22 mouse cellular contexts compared by ENCODE assay signal in genomic region chr14:55777176-55777575, GRCm38 (mm10). TPM values are rescaled to one million over a fixed set of nuclear protein-coding genes. Genes with fewer than 3 reads are reported as not detected.
DNase-seq lines count a peak whose midpoint lies in the region; ATAC-seq lines count a peak whose summit lies in the region.
"Had no signal": no experiment of that assay in that cellular context is flagged by ENCODE, and none has a peak within 500 bp of the region (broad histone marks: within the 10 kb centered on the region; RNA-seq: fewer than 3 reads in every experiment).

No protein-coding gene starts in this region.

- H3K9ac ChIP-seq in intestine, embryonic 16.5 days (ENCODE audit: low read depth, low read length), result peak overlapping the region; percentile 34; the same call in 1 of the 2 replicates
- H3K9ac ChIP-seq: embryonic facial prominence, embryonic 12.5 days; forebrain, embryonic 15.5 days; hindbrain, embryonic 13.5 days had no signal

- no peak overlapping the region for H3K4me3 ChIP-seq in heart, embryonic 10.5 days
- H3K4me3 ChIP-seq in intestine, embryonic 16.5 days (ENCODE audit: low read length), result no peak overlapping the region
- H3K4me3 ChIP-seq: embryonic facial prominence, embryonic 12.5 days; forebrain, embryonic 15.5 days; hindbrain, embryonic 13.5 days had no signal

- peak overlapping the region; percentile 49 for H3K27ac ChIP-seq in heart, embryonic 10.5 days
- peak overlapping the region; percentile 38 for H3K27ac ChIP-seq in intestine, embryonic 16.5 days (ENCODE audit: low read length)
- H3K27ac ChIP-seq: embryonic facial prominence, embryonic 12.5 days; forebrain, embryonic 15.5 days; hindbrain, embryonic 13.5 days; hindbrain, postnatal 0 days had no signal

- peak; percentile 2 for DNase-seq in adrenal gland, postnatal 14 days
- DNase-seq in adrenal gland, adult 8-10 months, result no peak
- no peak for DNase-seq in heart, embryonic 10.5 days (ENCODE audit: low spot score)
- no peak for DNase-seq in heart, postnatal 10 days
- DNase-seq in testis, postnatal 10 days (ENCODE audit: low spot score), result peak; percentile 33
- DNase-seq in testis, postnatal 14 days (ENCODE audit: low spot score), result no peak
- DNase-seq in layer of hippocampus, postnatal 25 days (ENCODE audit: extremely low spot score in 1 of 2, low spot score in 1 of 2), result no peak
- DNase-seq: adrenal gland, adult 2 months; cerebellum, adult 11-12 months; cerebellum, adult 9-10 months; cerebellum, postnatal 25 days; gastrocnemius, postnatal 14 days had no signal

- H3K4me1 ChIP-seq in heart, embryonic 10.5 days, result peaks cover 36% of the 10 kb centered on the region
- peaks cover 19% of the 10 kb centered on the region for H3K4me1 ChIP-seq in intestine, embryonic 16.5 days (ENCODE audit: control insufficient read depth, insufficient read depth, low read length)
- H3K4me1 ChIP-seq: forebrain, embryonic 15.5 days had no signal

- 24% methylated on average over 3 of the region's 3 CpGs for WGBS in heart, embryonic 10.5 days
- WGBS in intestine, embryonic 16.5 days, result 14% methylated on average over 3 of the region's 3 CpGs

- no peak overlapping the region for H3K4me2 ChIP-seq in intestine, embryonic 16.5 days (ENCODE audit: low read depth, low read length)
- H3K4me2 ChIP-seq: embryonic facial prominence, embryonic 12.5 days; forebrain, embryonic 15.5 days; heart, embryonic 11.5 days; hindbrain, embryonic 13.5 days had no signal

- ATAC-seq in intestine, embryonic 16.5 days, result peak; percentile 54
- ATAC-seq: activated CD4-positive, CD25-positive, alpha-beta regulatory T cell, adult 4 months; forebrain, embryonic 15.5 days; hindbrain, postnatal 0 days; Patski had no signal

- peaks cover 41% of the 10 kb centered on the region for H3K27me3 ChIP-seq in heart, embryonic 10.5 days (ENCODE audit: insufficient read depth, poor library complexity, severe bottlenecking)
- no peaks in the 10 kb centered on the region for H3K27me3 ChIP-seq in intestine, embryonic 16.5 days (replicated peaks; ENCODE audit: control insufficient read depth, insufficient read depth, low read length)

- H3K9me3 ChIP-seq in heart, embryonic 10.5 days, result no peaks in the 10 kb centered on the region
- H3K9me3 ChIP-seq in intestine, embryonic 16.5 days (ENCODE audit: control insufficient read depth, low read length), result no peaks in the 10 kb centered on the region
- H3K9me3 ChIP-seq: embryonic facial prominence, embryonic 12.5 days; forebrain, embryonic 15.5 days; hindbrain, embryonic 13.5 days had no signal

- intact Hi-C loops in heart, postnatal 10 days (cut with DNase I), result no loop called here

- H3K36me3 ChIP-seq in heart, embryonic 10.5 days, result peaks cover 8% of the 10 kb centered on the region; the same call in 1 of the 2 replicates
- H3K36me3 ChIP-seq in intestine, embryonic 16.5 days (ENCODE audit: control insufficient read depth, insufficient read depth, low read length), result no peaks in the 10 kb centered on the region
- H3K36me3 ChIP-seq: embryonic facial prominence, embryonic 12.5 days; forebrain, embryonic 15.5 days; hindbrain, embryonic 13.5 days had no signal

RNA-seq across cellular contexts. Expression of gene Adcy4, which starts 6.7 kb away (rescaled TPM):
- 14.3 and 17.3 TPM in 2 replicates for total RNA-seq in adrenal gland, postnatal 14 days (2021)
- total RNA-seq in adrenal gland, adult 8-10 months (2022), result 1 to 10 TPM; 5.2 to 9.1 (median 7.8) TPM
- polyA plus RNA-seq in heart, embryonic 10.5 days (2016; fragmentation: Nextera tagmentation; extraction: Ambion mirVana), result 14.5 and 18.1 TPM in 2 replicates
- 10 to 100 TPM; 21.1 to 21.9 TPM for total RNA-seq in heart, postnatal 10 days (2021)
- polyA plus RNA-seq in intestine, embryonic 16.5 days (2015; fragmentation: Nextera tagmentation; extraction: Ambion mirVana), result 6.5 and 6.6 TPM in 2 replicates
- 1 to 10 TPM; 3.9 to 5.9 TPM for total RNA-seq in layer of hippocampus, postnatal 25 days (2021)
- polyA plus RNA-seq: Patski had no signal

RNA-seq across cellular contexts. Expression of gene Ltb4r1, which starts 11.4 kb away (rescaled TPM):
- 0.48 and 0.71 TPM in 2 replicates for total RNA-seq in adrenal gland, postnatal 14 days (2021)
- total RNA-seq in adrenal gland, adult 8-10 months (2022), result under 1 TPM; 0.31 to 0.75 (median 0.43) TPM
- polyA plus RNA-seq in heart, embryonic 10.5 days (2016; fragmentation: Nextera tagmentation; extraction: Ambion mirVana), result 0.53 and 0.79 TPM in 2 replicates
- under 1 TPM; 0.67 to 0.74 TPM for total RNA-seq in heart, postnatal 10 days (2021)
- polyA plus RNA-seq in intestine, embryonic 16.5 days (2015; fragmentation: Nextera tagmentation; extraction: Ambion mirVana), result 1.0 and 1.1 TPM in 2 replicates
- under 1 TPM in 1 of 2 experiments, not detected in 1; 0.32 TPM for total RNA-seq in layer of hippocampus, postnatal 25 days (2021)
- polyA plus RNA-seq: forebrain, embryonic 11.5 days; forebrain, embryonic 15.5 days; Patski had no signal

RNA-seq across cellular contexts. Expression of gene Ripk3, which starts 11.5 kb away (rescaled TPM):
- 5.2 and 7.8 TPM in 2 replicates for total RNA-seq in adrenal gland, postnatal 14 days (2021)
- total RNA-seq in adrenal gland, adult 8-10 months (2022), result 1 to 10 TPM; 3.0 to 6.2 (median 5.8) TPM
- 20.0 and 32.0 TPM in 2 replicates for polyA plus RNA-seq in heart, embryonic 10.5 days (2016; fragmentation: Nextera tagmentation; extraction: Ambion mirVana)
- 1 to 10 TPM; 6.6 to 9.7 TPM for total RNA-seq in heart, postnatal 10 days (2021)
- polyA plus RNA-seq in intestine, embryonic 16.5 days (2015; fragmentation: Nextera tagmentation; extraction: Ambion mirVana), result 51.2 and 55.8 TPM in 2 replicates
- 1 to 10 TPM in 1 of 2 experiments, under 1 TPM in 1; 0.61 to 1.2 TPM for total RNA-seq in layer of hippocampus, postnatal 25 days (2021)

RNA-seq across cellular contexts. Expression of gene Ltb4r2, which starts 15.9 kb away (rescaled TPM):
- 0.11 and 0.37 TPM in 2 replicates for total RNA-seq in adrenal gland, postnatal 14 days (2021)
- under 1 TPM in 1 of 4 experiments, not detected in 3; 0.17 TPM for total RNA-seq in adrenal gland, adult 8-10 months (2022)
- polyA plus RNA-seq in heart, embryonic 10.5 days (2016; fragmentation: Nextera tagmentation; extraction: Ambion mirVana), result 0.44 and 1.1 TPM in 2 replicates
- under 1 TPM in 1 of 2 experiments, not detected in 1; 0.10 TPM for total RNA-seq in heart, postnatal 10 days (2021)
- 0.35 and 0.82 TPM in 2 replicates for polyA plus RNA-seq in intestine, embryonic 16.5 days (2015; fragmentation: Nextera tagmentation; extraction: Ambion mirVana)
- under 1 TPM; 0.10 to 0.19 TPM for total RNA-seq in layer of hippocampus, postnatal 25 days (2021)
- polyA plus RNA-seq: adrenal gland, adult 2 months; Patski had no signal

RNA-seq across cellular contexts. Expression of gene Cideb, which starts 18.9 kb away (rescaled TPM):
- 1.7 and 22.1 TPM in 2 replicates for total RNA-seq in adrenal gland, postnatal 14 days (2021)
- total RNA-seq in adrenal gland, adult 8-10 months (2022), result under 1 TPM in 2 of 4 experiments, not detected in 2; 0.31 to 0.49 TPM
- 1.4 and 2.0 TPM in 2 replicates for polyA plus RNA-seq in heart, embryonic 10.5 days (2016; fragmentation: Nextera tagmentation; extraction: Ambion mirVana)
- 1 to 10 TPM; 1.1 to 1.2 TPM for total RNA-seq in heart, postnatal 10 days (2021)
- polyA plus RNA-seq in intestine, embryonic 16.5 days (2015; fragmentation: Nextera tagmentation; extraction: Ambion mirVana), result 118 and 152 TPM in 2 replicates
- total RNA-seq in layer of hippocampus, postnatal 25 days (2021), result 1 to 10 TPM; 1.4 to 2.1 TPM
- total RNA-seq: gastrocnemius, postnatal 14 days; hematopoietic stem cell, adult 5-6 weeks had no signal
- polyA plus RNA-seq: activated CD4-positive, CD25-positive, alpha-beta regulatory T cell, adult 4 months; forebrain, embryonic 11.5 days had no signal

Comparison
In these comparisons a context has a peak if more than half of its experiments do, and no peak if none do; other contexts are left out.
1. DNase-seq: peak in adrenal gland, postnatal 14 days (single experiment) and testis, postnatal 10 days (single experiment); none in adrenal gland, adult 8-10 months (single experiment), heart, embryonic 10.5 days (single experiment), heart, postnatal 10 days (0 of 2), testis, postnatal 14 days (single experiment) and layer of hippocampus, postnatal 25 days (0 of 2).